Mouse (Mus musculus): ENCODE measurements around the gene Gak. TPM values are rescaled to one million over a fixed set of nuclear protein-coding genes. Genes with fewer than 3 reads are reported as not detected.

Gak gene
- polyA plus RNA-seq (2014; fragmentation: Nextera tagmentation; extraction: Ambion mirVana): 46.2 and 48.6 TPM in 2 replicates

DNA sequence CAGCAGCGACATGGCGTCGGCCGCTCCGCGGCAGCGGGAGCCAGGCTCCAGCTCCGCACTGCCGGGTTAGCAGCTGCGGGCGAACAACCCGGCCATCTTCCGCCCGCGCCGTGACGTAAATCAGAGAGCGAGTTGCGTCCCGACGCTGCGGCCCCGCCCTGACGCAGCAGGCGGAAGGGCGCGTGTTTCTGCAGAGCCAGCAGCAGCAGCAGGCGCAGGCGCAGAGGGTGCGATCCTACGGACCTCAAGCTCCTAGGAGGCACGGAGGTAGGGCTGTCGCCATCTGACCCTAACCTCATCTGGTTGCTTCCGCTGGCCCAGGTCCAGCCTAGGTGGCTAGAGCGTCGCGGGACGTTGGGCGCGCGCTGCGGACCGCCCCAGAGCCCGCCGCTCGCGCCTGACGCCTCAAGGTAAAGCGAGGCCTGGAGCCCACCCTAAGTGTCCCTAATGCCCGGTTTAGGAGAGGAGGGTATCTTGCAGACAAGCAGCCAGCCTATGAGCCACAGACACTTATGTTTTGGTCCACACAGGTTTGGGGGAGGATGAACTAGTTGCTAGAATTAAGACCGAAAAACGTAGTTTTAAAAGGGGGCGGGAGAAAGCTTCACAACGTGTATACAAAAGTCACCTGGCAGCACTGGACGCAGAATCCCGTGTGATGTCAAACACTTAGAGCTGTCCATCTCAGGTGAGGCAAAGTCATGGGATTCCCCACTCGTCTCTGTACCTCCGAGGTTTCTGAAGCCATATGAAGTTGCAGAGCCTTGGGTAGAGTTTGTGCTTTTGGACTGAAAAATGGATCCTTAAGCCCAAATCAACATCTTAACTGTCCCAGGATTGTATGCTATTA is at the start of gene Gak, which contains the start of gene Tmem175:
TSS of gene Gak (minus strand) at position 122 of the 850 bp plus-strand sequence.
TSS of gene Tmem175 (plus strand) at position 137 of the 850 bp plus-strand sequence.
- H3K36me3 ChIP-seq (ENCODE audit: control insufficient read depth, insufficient read depth, low read length): no peaks in the 10 kb centered on the region
- peak within 1 kb of the TSS; percentile 91 for H3K27ac ChIP-seq (replicated peaks; ENCODE audit: low read depth, low read length)
- DNase-seq (ENCODE audit: low spot score) (peak; percentile 97), ATAC-seq (ENCODE audit: low read depth) (peak; percentile 99)
- peak within 1 kb of the TSS; percentile 82 for H3K4me2 ChIP-seq (ENCODE audit: low read depth, low read length)
- 1% methylated on average over 26 of the region's 58 CpGs for WGBS
- peaks cover 10% of the 10 kb centered on the region for H3K4me1 ChIP-seq (ENCODE audit: control insufficient read depth, insufficient read depth, low read length)
- H3K27me3 ChIP-seq (replicated peaks; ENCODE audit: control insufficient read depth, insufficient read depth, low read length): no peaks in the 10 kb centered on the region
- peak within 1 kb of the TSS; percentile 94 for H3K9ac ChIP-seq (ENCODE audit: low read depth, low read length)
- H3K9me3 ChIP-seq (ENCODE audit: control insufficient read depth, low read length): no peaks in the 10 kb centered on the region
- peak within 1 kb of the TSS; percentile 86 for H3K4me3 ChIP-seq (ENCODE audit: low read depth, low read length)

DNA sequence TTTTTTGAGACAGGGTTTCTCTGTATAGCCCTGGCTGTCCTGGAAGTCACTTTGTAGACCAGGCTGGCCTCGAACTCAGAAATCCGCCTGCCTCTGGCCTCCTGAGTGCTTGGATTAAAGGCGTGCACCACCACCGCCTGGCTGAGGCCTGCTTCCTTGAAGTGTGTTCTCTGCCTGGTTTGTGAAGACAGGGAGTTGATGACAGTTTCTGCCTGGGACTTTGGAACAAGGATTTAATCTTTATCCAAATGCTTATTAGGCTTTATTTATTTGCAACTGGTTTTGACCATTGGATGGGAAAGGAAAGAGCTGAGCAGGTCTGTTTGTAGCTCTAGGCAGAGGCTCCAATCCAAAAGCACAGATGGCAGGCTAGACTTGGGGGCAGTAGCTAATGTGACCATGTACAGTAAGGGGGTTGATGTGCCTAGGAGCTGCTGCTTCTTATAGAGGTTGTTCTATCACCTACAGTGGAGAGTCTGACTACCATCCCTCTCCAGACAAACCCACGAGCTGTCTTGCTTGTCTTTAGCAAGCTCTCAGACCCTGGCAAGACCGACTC is 48.8 kb upstream of the Gak start:
- ATAC-seq (ENCODE audit: low read depth): no peak
- 84% methylated on average over 6 of the region's 6 CpGs for WGBS
- no peak overlapping the region for H3K9ac ChIP-seq (ENCODE audit: low read depth, low read length)
- no peak overlapping the region for H3K4me3 ChIP-seq (ENCODE audit: low read depth, low read length)
- no peaks in the 10 kb centered on the region for H3K27me3 ChIP-seq (replicated peaks; ENCODE audit: control insufficient read depth, insufficient read depth, low read length)
- H3K36me3 ChIP-seq (ENCODE audit: control insufficient read depth, insufficient read depth, low read length): 0 out of 2 replicates have a peak, but pooled peaks cover 3% of the 10 kb centered on the region
- peak overlapping the region; percentile 64; the same call in 1 of the 2 replicates for H3K4me2 ChIP-seq (ENCODE audit: low read depth, low read length)
- DNase-seq (ENCODE audit: low spot score): no peak
- no peak overlapping the region for H3K27ac ChIP-seq (replicated peaks; ENCODE audit: low read depth, low read length)
- H3K9me3 ChIP-seq (ENCODE audit: control insufficient read depth, low read length): no peaks in the 10 kb centered on the region
- 0 out of 2 replicates have a peak, but pooled peaks cover 6% of the 10 kb centered on the region for H3K4me1 ChIP-seq (ENCODE audit: control insufficient read depth, insufficient read depth, low read length)

DNA sequence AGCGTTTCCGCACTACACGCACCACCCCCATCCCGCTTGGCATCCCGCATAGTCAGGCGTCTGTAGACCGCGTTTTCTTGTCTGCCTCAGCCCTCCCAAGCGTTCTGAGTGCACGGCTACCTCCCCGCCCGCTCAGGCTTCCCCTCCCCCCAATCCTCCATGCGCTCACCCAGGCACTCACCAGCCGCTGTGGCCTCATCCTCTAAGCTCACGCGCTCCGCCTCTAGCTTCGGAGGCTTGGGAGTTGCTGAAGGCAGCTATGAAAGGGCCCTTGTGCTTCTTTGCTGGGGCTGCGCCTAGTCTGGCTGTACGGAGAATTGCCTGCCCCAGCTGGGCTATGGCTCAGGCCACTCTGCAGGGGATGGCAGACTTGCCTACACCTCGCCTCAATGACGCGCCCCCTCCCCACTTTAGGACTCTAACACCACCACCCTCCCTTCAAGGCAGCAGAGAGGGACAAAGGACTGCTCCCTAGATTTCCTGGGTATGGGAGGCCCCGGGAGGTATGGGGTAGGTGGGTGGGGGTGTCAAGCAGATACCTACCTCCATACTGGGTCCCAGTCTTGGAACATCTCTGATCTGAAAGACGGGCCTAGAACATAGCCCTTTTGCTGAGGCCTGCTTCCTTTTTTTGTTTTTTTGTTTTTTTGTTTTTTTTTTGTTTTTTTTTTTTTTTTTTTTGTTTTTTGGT is 48.2 kb upstream of the Gak start:
- 0 out of 2 replicates have a peak, but pooled peaks cover 6% of the 10 kb centered on the region for H3K4me1 ChIP-seq (ENCODE audit: control insufficient read depth, insufficient read depth, low read length)
- H3K27ac ChIP-seq (replicated peaks; ENCODE audit: low read depth, low read length): peak overlapping the region; percentile 83

DNA sequence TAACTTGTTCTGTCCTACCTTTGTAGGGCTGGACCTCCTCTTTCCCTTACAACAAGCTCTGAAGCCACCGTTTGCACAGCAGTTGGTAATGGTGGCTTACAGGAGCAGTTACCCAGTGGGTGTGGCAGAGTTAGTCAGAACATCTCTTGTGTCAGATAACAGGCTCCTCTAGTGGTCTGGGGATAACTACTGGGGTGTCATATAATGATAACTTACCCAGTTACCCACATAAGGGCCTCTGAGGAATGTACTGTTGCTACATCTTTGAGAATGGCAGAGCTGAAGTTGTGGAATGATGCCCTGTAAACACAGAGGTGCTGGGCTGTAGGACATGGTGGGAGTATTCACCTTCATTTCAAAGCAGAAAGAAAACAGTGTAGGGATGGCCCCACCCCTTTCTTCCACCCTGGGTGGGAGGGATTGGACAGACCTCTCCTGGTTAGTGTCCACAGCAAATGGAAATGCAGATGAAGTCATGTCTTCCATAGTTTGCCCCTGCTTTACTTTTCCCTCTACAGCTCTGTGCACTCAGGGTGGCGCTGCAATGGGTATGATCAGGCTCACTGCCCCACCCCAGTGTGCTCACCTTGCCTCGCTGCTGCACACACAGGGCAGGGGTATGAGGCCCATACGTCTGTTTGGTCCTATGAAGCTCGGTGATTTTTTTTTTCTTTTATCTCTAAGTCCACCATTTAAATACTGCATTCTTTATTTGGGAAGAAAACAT is 47.4 kb upstream of the Gak start:
- Histone ChIP-seq H3K9me3 (ENCODE audit: control insufficient read depth, low read length) (no peaks in the 10 kb centered on the region), H3K4me3 (ENCODE audit: low read depth, low read length) (peak overlapping the region; percentile 37), H3K36me3 (ENCODE audit: control insufficient read depth, insufficient read depth, low read length) (peaks cover 10% of the 10 kb centered on the region; the same call in 1 of the 2 replicates), H3K27me3 (replicated peaks; ENCODE audit: control insufficient read depth, insufficient read depth, low read length) (no peaks in the 10 kb centered on the region), H3K9ac (ENCODE audit: low read depth, low read length) (peak overlapping the region; percentile 63), H3K27ac (replicated peaks; ENCODE audit: low read depth, low read length) (peak overlapping the region; percentile 83), H3K4me1 (ENCODE audit: control insufficient read depth, insufficient read depth, low read length) (0 out of 2 replicates have a peak, but pooled peaks cover 6% of the 10 kb centered on the region), H3K4me2 (ENCODE audit: low read depth, low read length) (peak overlapping the region; percentile 64)
- WGBS: 20% methylated on average over 4 of the region's 5 CpGs
- DNase-seq (ENCODE audit: low spot score): no peak
- peak; percentile 24 for ATAC-seq (ENCODE audit: low read depth)

More for the DNA sequence above, 48.2 kb upstream of the Gak start:
- H3K9me3 ChIP-seq (ENCODE audit: control insufficient read depth, low read length): no peaks in the 10 kb centered on the region
- ATAC-seq (ENCODE audit: low read depth) (peak; percentile 86), DNase-seq (ENCODE audit: low spot score) (peak; percentile 92)
- peak overlapping the region; percentile 63 for H3K9ac ChIP-seq (ENCODE audit: low read depth, low read length)
- H3K27me3 ChIP-seq (replicated peaks; ENCODE audit: control insufficient read depth, insufficient read depth, low read length): no peaks in the 10 kb centered on the region
- peak overlapping the region; percentile 64 for H3K4me2 ChIP-seq (ENCODE audit: low read depth, low read length)
- H3K4me3 ChIP-seq (ENCODE audit: low read depth, low read length): peak overlapping the region; percentile 37
- 5% methylated on average over 25 of the region's 25 CpGs for WGBS
- 0 out of 2 replicates have a peak, but pooled peaks cover 2% of the 10 kb centered on the region for H3K36me3 ChIP-seq (ENCODE audit: control insufficient read depth, insufficient read depth, low read length)

DNA sequence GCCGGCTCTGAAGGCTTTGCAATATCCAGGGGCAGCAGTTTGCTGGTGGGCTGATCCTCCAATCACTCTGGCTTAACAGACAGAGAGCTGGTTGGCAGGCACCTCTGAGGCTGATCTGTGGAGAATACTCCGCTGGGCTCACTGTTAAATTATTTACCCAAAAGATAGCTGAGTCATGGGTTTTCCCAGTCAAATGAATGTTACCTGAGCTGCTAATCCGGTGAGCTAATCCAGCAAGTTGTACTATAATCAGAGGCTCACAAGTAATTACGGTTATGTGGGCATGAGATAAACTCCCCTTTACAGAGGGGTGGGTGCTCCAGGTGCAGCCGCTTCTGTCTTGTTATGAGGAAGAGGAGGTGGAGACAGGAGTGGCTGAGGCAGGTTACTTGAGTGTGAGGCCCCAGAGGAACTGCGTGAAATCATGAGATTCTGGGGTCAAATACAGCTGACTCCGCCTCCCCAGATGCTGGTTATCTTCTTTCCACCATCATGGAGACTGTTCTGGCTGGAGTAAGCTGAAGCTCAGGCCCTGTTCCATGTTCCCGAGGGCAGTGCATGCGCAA is 45.8 kb upstream of the Gak start, which contains the start of gene Slc26a1:
TSS of gene Slc26a1 (minus strand) at position 319 of the 566 bp plus-strand sequence.
- Histone ChIP-seq H3K4me2 (ENCODE audit: low read depth, low read length) (no peak within 1 kb of the TSS), H3K27ac (replicated peaks; ENCODE audit: low read depth, low read length) (no peak within 1 kb of the TSS), H3K4me3 (ENCODE audit: low read depth, low read length) (no peak within 1 kb of the TSS), H3K27me3 (replicated peaks; ENCODE audit: control insufficient read depth, insufficient read depth, low read length) (no peaks in the 10 kb centered on the region), H3K4me1 (ENCODE audit: control insufficient read depth, insufficient read depth, low read length) (0 out of 2 replicates have a peak, but pooled peaks cover 6% of the 10 kb centered on the region), H3K9ac (ENCODE audit: low read depth, low read length) (no peak within 1 kb of the TSS), H3K9me3 (ENCODE audit: control insufficient read depth, low read length) (no peaks in the 10 kb centered on the region), H3K36me3 (ENCODE audit: control insufficient read depth, insufficient read depth, low read length) (peaks cover 17% of the 10 kb centered on the region; the same call in 1 of the 2 replicates)
- WGBS: 71% methylated on average over 9 of the region's 9 CpGs
- DNase-seq (ENCODE audit: low spot score): peak; percentile 63
- peak; percentile 60; the same call in 1 of the 2 replicates for ATAC-seq (ENCODE audit: low read depth)

DNA sequence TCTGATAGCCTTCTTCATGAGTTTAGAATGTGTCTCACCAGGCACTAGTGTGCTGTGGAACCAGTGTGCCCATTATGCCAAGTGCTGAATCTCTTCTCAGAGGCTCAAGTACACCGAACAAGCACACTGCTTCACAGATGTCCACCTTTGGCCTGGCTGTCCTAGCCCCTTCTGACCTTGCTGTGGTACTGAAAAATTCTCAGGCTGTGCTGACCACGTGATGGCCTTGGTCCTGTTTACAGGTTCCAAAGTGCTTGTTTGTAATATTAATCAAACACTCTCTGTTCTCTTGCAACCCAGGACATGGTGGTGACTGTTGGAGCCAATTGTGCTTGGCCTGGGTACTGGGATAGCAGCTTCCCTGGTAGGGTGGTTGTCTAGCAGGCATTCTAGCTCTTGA is 45.1 kb upstream of the Gak start:
- DNase-seq (ENCODE audit: low spot score): no peak
- no peak overlapping the region for H3K27ac ChIP-seq (replicated peaks; ENCODE audit: low read depth, low read length)
- no peak overlapping the region for H3K4me2 ChIP-seq (ENCODE audit: low read depth, low read length)
- H3K36me3 ChIP-seq (ENCODE audit: control insufficient read depth, insufficient read depth, low read length): peaks cover 17% of the 10 kb centered on the region; the same call in 1 of the 2 replicates
- H3K27me3 ChIP-seq (replicated peaks; ENCODE audit: control insufficient read depth, insufficient read depth, low read length): no peaks in the 10 kb centered on the region
- no peak overlapping the region for H3K4me3 ChIP-seq (ENCODE audit: low read depth, low read length)
- H3K4me1 ChIP-seq (ENCODE audit: control insufficient read depth, insufficient read depth, low read length): peaks cover 11% of the 10 kb centered on the region; the same call in 1 of the 2 replicates
- H3K9me3 ChIP-seq (ENCODE audit: control insufficient read depth, low read length): no peaks in the 10 kb centered on the region
- 79% methylated on average over 2 of the region's 2 CpGs for WGBS
- H3K9ac ChIP-seq (ENCODE audit: low read depth, low read length): no peak overlapping the region
- ATAC-seq (ENCODE audit: low read depth): no peak

DNA sequence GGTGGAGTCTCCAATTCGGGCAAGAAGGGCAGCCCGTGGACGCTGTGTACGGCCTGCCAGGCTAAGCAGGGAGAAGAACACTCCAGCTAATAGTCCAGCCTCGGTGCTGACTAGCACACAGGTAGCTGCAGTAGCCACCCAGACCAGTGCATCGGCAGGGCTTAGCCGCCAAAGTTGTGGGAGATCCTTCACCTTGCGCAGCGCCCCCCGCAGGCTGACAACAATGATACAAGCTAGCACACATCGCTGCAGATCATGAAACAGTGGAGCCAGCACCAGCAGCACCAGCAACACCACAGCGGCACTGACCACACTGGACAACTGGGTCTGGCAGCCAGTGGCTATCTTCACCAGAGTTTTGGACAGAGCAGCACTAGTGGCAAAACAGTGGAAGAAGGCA is 42.2 kb upstream of the Gak start:
- no peak for ATAC-seq (ENCODE audit: low read depth)
- H3K9me3 ChIP-seq (ENCODE audit: control insufficient read depth, low read length): no peaks in the 10 kb centered on the region

More for the DNA sequence above, 42.2 kb upstream of the Gak start:
- Histone ChIP-seq H3K4me1 (ENCODE audit: control insufficient read depth, insufficient read depth, low read length) (peaks cover 13% of the 10 kb centered on the region; the same call in 1 of the 2 replicates), H3K27ac (replicated peaks; ENCODE audit: low read depth, low read length) (no peak overlapping the region), H3K36me3 (ENCODE audit: control insufficient read depth, insufficient read depth, low read length) (peaks cover 17% of the 10 kb centered on the region; the same call in 1 of the 2 replicates), H3K9ac (ENCODE audit: low read depth, low read length) (no peak overlapping the region), H3K4me3 (ENCODE audit: low read depth, low read length) (no peak overlapping the region), H3K27me3 (replicated peaks; ENCODE audit: control insufficient read depth, insufficient read depth, low read length) (no peaks in the 10 kb centered on the region), H3K4me2 (ENCODE audit: low read depth, low read length) (no peak overlapping the region)
- 93% methylated on average over 10 of the region's 12 CpGs for WGBS
- DNase-seq (ENCODE audit: low spot score): no peak
